Mouse (Mus musculus): ENCODE data around the gene Nrip1.

DNA sequence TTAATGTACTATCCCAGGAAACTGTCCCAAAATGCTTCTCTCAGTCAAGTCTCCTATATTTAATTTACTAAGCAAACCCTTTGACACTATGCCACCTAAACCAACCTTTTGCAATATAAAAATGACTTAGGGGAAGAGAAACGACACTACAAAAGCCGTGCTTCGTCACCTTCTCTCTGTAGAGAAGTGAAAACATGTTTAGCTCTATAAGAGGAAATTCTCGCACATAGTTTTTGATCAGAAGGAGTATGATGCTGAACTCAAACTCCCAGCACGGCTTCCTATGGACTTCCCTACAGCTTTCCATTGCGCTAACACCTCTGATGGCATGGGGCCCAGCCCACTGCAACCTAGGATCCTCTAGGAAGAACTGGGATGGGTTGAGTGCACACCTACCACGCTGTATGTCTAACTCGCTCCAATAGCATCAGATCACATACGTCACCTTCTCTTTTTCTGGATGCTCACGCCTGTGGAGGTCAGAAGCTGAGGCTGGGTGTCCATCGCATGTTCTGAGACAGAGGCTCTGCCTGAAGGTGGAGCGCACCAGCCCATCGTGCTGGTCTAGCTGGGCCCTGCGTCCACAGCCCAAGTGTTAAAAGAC, 17.6 kb downstream of the Nrip1 start:
- TF ChIP-seq CTCF (IDR thresholded peaks at IDR 0.05; ENCODE audit: borderline replicate concordance, insufficient read depth, low read length), result no peak
- TF ChIP-seq POLR2A (IDR thresholded peaks at IDR 0.05; ENCODE audit: low read depth, low read length), result no peak
